Mouse (Mus musculus) gastrocnemius, postnatal 4 days (tissue): Measurements from ENCODE around the gene Capns1. TPM values are rescaled to one million over a fixed set of nuclear protein-coding genes. Genes with fewer than 3 reads are reported as not detected.
A peak's percentile ranks its signal among the peaks of the same experiment; 100 is the strongest.
"Not testable (repeated sequence)": the region's sequence is repeated elsewhere in the genome, so short reads cannot be mapped to it uniquely, and the experiment has no call there.

ENCODE experiments used
- DNase-seq, 2 experiments: peaks; one replicate each; pipeline ENCODE4 v3.0.0; 2021 to 2022; ENCODE audit warnings: low spot score in 2 of 2, mixed read lengths in 2 of 2
- total RNA-seq, 2 experiments: library from RNA; stranded (reverse); gene quantifications; 2 replicates each; pipeline ENCODE4 v1.2.3; 2021

The Capns1 gene
- total RNA-seq, 2 experiments from 2014 or later = 272 to 284 TPM

DNA sequence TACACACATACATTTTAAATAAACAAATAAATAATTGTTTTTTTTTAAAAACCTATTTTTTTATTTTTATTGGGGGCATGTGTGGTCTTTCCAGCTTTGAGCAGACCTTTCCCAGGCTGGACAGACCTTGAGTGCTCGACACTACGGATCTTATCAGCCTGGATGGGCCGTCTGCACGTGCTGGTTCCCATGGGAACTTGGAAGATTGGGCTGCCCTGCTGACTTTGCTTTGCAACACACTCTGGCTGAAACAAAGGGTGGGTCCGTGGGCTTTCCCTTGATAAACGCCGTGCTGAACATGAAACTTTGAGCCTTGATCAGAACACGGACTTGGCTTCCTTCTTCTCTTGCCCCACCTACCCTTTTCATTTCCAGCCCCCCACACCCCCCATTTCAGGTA lies 5.8 kb upstream of the Capns1 start:
- no peak for DNase-seq

DNA sequence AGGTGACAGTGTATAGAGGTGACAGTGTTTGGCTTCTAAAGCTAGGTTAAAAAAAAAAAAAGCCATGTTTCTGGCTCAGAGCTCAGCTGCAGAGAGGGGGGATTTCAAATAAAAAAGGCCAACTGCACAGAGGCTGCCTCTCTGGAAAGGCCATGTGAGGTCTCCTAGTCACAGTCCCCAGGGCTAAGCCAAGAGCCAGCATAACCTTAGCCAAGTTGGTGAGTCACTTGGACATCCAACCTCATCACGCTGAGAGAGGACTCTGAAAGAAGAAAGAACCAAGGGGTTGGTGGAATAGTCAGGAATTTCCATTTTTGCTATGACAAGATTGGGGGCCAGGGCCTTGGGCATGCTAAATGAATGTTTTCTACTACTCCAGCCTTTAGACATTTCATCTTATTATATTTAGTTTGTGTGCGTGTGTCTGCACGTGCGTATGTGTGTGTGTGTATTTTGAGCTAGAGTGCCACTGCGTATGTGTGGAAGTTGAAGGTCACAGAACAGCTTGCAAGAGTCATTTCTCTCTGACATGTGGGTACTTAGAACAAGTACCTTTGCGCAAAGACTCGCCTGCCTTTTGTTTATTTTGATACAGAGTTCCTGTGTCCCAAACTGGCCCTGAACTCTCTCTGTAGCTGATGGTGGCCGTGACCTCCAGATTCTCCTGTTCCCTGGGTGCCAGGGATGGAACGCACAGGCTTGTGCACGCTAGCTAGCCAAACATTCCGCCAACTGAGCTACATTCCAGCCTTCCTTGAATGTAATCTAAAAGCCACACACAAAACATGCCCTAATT lies 4.5 kb upstream of the Capns1 start:
- DNase-seq = peak in 1 of 2 experiments; percentile 33

DNA sequence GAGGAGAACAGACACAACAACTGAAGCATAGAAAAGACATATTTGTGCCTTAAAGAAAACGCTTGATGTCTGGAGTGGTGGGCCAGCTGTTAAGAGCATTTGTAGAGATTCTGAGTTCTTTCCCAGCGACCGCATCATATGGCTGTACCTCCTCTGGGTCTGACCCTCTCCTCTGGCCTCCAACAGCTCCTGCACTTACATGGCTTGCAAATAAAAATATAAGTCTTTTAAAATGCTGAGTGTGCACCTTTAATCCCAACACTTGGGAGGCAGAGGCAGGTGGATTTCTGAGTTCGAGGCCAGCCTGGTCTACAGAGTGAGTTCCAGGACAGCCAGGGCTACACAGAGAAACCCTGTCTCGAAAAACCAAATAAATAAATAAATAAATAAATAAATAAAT lies 2.0 kb upstream of the Capns1 start:
- not testable (repeated sequence) for DNase-seq

DNA sequence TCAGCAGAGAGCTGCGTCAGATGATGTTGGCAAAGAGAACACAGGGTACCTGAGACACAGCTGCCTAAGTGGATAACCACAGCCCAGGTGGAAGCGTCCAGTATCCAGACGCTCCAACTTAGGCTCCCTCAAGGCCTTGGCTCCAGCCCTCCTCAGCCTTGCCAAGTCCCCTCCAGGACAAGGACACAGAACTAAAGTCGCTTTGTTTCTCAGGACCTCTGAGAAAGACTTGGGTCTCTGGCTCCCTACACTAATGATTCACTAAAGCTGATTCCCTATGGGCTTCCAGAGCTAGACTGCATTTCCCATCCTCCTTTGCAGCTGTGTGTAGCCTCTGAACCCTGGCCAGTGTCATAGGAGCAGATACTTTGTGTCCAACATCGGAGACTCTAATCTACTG lies 1.6 kb upstream of the Capns1 start:
- peak in 1 of 2 experiments; percentile 7 for DNase-seq

DNA sequence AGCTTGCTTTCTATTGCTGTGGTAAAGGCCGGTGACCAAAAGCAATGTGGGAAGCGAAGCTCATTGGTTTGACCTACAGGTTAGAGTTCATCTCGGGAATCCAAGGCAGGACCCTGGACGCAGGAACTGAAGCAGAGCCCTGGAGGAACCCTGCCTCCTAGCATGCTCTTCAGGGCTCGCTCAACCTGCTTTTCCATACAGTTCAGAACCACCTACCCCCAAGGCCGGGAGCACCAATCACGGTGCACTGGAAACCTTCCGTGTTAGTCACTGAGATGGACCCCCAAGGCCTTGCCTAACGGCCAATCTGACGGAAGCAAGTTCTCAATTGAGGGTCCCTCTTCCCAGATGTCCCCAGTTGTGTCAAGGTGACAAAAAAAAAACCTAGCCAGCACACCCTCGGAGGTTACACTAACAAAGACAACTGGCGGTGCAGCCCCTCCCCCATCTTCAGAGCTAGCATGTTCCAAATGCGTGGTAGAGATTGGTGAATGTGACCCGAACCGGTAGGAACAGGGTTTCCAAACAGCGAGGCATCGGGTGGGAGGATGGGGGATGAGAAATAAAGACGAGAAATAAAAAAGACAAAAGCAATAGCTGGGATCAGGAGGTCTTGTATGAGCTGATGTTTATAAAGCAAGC lies 1.0 kb upstream of the Capns1 start:
- DNase-seq = peak in 1 of 2 experiments; percentile 6

DNA sequence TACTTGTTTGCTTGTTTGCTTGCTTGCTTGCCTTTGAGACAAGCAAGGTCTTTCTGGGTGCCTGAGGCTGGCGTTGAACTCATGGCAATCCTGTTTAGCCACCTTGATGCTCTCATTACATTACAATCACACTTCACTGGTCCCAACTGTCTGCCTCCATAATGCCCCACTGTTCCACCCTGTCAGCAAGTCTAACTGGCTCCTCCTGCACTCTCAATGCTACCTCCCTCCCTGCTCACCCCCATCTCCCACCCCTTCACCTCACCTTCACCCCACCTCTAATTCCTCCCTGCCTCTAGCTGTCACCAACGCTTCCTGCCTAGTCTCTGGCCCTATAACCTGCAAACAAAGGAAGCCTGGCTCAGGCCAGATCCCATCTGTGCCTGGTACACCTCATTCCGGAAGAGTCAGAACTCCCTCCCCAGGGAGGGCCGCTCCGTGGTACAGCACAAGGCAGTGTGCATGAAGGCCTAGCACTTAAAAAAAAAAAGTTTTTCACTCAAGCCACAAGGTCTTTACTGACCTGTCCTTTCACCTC lies 950 bp downstream of the Capns1 start:
- no peak for DNase-seq

DNA sequence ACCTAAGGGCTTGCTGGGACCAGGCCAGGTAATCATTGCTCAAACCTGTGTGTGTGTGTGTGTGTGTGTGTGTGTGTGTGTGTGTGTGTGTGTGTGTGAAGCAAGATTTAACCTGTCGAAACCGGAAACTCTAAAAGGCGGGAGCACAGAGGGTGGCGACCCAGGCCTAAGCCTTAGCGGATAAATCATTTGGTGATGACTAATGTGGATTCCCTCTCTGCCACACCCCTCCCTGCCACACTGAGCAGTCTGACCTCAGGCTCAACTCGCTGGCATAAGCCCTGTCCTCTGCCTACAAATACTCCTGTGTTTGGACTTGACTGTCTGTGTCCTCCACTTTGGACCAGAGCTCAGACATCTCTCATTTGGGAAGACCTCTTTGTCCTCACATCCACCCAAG lies 2.4 kb downstream of the Capns1 start:
- no peak for DNase-seq

DNA sequence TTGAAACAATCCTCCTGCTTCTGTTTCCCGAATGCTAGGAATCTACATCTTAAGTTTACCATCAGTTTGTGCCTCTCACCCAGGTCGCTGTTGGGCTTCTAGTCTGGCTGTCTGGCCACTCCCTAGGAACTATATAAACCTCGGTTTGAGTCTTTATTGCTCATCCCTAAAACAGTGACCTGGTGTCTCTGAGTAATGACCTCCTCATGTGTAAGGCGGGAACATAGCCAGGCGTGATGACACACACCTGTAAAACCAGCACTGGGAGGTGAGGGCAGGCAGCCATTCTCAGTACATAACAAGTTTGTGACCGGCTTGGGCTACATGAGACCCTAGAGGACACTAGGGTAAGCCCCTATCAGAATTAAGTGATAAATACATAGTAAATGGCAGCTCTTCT lies 3.1 kb downstream of the Capns1 start:
- DNase-seq = no peak

DNA sequence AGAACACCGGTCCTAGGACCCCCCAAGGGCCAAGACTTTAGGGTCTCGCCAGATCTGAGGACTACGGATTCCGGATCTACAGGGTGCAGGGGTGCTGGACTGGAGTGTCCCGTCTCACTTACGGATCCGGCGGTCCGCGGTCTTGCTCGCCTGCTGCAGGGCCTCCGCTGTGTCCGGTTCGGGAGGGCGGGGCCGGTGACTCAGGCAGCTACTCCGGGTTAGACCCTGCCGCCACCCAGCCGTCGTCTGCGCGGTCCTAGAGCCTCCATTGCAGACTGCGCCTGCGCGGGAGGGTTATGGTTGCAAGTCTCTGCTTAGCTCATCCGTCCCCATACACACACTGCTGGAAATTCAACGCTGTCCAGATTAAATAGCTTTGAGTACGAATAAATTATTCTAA lies 3.7 kb downstream of the Capns1 start:
- peak; percentile 94 to 98 for DNase-seq

DNA sequence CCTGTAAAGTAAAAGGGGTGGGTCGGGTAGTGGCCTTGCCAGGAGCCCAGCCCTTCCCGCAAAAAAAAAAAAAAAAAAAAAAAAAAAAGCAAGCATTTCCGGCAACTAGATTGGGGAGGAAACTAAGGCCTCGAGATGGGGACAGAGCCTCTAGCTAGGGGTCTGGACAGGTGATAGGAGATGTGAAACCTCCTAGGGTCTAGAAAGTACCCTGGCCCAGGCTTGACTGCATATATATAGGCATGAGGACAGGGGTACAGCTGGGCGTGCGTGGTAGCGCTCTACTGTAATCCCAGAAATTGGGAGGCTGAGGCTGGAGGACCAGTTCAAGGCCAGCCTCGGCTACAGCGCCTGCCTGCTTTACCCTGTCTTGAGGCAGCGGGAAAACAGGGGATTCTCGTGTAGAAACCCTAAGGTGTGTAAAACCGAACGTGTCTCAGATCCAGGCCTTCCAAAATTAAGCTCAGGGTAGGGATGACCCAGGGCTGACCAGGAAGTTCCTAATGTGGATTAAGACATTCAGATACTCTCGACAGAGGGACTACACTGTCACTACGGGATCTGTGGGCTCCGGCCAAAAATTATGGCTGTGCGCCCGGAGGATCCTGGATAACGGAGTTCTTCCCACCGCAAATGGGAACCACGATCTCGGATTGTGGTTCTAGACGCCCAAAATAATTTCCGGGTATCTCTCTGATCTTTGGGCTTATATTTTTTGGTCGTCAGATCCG lies 4.3 kb downstream of the Capns1 start:
- peak in 1 of 2 experiments; percentile 63 for DNase-seq

DNA sequence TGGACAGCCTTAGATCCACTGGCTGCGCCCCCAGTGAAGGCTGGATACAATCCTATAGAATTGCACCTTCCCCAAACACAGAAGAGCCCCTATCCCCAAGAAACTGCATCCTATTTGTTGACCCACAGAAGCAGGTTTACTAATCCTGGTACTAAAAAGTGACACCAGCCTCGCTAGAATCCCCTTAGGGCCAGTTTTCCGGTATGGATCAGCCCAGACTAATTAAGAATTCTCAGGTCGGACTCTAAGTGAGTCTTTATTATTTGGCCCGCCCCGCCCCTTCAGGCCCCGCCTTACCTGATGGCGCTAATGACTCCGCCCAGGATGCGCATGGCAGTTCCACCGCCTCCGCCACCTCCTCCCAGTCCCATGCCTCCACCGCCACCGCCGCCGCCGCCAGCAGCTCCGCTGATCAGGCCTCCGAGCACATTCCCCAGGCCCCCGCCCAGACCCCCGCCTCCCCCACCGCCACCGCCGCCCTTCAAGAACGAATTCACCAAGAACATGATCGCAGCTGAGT lies 5.0 kb downstream of the Capns1 start:
- peak in 1 of 2 experiments; percentile 73 for DNase-seq

DNA sequence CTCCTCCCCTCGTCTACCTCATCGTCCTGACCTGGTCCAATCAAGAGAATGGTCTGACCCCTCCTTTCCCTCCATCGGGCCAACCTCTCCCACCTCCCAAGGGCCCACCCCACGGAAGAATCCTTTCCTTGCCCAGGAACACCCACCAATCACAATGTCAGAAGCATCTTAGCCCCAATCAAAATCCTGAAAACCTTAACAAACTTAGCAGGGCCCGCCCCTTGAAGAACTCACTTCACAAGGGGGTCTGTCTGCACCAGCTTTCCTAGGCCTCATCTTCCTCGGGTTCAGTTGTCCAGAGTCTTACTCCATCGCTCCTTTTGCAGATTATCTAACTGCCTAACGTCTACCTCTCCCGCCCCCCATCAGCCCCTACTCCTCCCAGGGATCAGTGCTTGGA lies 5.6 kb downstream of the Capns1 start:
- no peak for DNase-seq

DNA sequence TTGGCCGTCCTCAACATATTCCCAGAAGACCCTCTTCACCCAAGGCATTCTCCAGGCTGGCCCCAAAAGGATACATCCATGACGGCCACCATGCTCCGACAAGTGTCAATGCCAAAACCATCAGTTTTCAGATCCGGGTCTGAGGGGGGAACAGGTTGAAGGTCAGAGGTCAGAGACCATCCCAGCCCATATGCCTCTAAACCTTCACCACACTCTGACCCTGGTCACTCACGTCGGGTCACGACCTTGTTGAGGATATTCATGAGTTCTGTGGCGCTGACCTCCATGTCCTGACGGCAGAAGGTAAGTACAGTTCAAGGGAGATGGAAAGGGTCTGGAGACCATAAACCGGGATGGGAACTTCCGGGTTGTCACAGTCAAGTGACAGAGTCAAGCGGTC lies 6.5 kb downstream of the Capns1 start:
- no peak for DNase-seq

DNA sequence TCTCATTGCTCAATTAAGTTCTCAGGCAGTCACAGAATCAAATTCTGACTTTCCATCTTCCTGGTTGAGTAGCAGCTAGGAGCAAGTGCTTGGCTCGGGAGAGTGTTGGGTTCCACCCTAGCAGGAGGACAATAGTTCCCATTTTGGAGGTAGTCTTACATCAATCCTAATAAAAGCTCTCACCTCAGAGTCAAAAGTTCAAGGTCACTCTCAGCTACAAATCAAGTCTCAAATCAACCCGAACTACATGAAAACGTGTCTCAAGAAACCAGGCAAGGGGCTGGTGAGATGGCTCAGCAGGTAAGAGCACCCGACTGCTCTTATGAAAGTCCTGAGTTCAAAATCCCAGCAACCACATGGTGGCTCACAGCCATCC lies 9.5 kb downstream of the Capns1 start:
- DNase-seq = no peak

DNA sequence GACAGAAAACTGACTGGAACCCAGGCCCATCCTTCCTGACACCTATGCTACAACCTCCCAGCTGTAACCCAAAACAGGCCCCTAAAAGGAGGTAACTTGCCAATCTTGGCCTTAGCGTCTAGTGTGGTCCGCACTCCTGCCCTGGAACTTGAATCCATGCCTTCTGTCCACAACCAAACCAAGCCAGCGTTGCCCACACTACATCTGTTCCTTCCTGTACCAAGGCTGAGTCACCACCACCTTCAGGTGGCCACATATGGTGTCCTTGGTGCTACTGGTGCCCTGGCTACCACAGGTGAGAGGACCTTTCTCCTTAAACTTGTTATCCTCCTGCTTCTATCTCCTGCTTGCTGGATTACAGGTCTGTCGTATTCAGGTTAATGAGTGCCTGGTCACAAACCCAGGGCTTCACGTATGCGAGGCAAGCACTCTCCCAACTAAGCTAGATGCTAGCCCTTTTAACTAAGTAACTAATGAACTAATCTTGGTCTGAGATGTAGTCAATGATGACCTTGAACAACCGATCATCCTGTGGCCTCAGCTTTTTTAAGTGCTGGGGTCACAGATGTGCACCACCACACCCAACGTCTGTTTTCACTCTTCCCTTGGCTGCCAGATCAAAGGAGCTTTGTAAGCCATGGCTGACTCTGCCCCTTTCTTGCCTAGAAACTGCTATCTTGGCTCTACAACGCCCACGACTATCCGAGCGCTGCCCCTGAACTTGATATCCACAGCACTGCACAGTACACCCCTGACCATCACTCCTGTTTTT lies 10.1 kb downstream of the Capns1 start:
- DNase-seq = no peak

DNA sequence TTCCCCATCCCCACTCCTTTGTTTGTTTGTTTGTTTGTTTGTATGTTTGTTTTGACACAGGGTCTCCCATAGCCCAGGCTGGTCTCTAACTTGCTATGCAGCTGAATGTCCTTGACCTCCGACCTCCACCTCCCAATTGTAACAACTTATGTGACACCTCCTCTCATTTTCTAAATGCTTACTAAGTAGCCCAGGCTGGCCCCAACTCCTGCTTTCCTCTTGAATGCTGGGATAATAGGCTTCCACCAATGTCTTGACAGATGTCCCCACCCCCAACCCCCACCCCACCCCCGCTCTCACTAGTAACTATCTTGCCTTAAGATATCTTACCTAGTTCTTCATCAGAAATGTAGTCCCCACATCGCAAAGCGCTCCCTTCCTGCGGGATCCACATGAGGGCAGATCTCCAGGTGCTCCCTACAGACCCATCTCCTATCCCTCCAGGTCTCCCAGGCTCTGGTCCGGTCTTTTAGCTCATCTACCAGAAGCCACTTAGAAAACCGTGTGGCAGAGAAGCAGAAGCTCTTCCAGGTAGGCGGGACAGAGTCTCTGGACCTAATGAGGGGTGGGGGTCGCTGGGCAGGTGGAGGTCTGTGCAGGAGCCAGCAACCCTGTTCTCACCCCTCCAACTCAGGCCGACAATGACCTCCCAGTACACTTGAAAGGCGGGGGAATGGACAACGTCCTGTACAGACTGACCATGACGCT lies 13.8 kb downstream of the Capns1 start:
- no peak for DNase-seq

DNA sequence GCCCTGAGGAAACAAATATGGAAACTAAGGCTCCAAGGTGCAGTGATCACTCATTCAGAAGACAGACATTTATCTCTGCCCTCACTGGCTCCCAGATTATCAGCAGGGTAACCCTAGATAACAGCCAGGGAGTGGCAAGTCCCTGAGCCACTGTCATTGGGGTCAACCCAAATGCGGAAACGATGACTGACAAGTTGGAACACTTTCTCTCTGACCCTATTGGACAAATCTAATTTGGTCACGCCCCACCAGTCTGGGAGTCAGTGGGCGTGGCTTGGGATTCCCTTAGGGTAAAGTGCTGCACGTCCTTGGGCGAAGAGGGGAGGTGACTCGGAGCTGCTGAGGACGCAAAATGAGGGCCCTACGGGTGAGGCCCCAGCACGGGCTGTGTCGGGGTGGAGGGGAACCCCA lies 14.7 kb downstream of the Capns1 start, which contains the start of gene Cox7a1:
TSS of gene Cox7a1 (plus strand) at position 266 of the 411 bp plus-strand sequence.
- peak in 1 of 2 experiments; percentile 83 for DNase-seq

DNA sequence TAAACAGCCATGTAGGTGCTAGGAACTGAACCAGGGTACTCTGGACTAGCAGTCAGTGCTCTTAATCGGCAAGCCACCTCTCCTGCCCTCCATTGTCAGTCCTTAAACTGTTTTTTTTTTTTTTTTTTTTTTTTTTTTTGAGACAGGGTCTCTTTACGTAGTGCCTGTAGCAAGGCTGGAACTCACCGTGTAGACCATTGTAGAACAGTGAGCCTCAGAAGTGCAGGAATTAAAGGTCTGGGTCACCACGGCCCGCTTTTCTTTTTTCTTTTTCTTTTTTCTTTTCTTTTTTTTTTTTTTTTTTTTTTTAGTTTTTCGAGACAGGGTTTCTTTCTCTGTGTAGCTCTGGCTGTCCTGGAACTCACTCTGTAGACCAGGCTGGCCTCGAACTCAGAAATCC lies 15.4 kb downstream of the Capns1 start:
- DNase-seq = not testable (repeated sequence)

DNA sequence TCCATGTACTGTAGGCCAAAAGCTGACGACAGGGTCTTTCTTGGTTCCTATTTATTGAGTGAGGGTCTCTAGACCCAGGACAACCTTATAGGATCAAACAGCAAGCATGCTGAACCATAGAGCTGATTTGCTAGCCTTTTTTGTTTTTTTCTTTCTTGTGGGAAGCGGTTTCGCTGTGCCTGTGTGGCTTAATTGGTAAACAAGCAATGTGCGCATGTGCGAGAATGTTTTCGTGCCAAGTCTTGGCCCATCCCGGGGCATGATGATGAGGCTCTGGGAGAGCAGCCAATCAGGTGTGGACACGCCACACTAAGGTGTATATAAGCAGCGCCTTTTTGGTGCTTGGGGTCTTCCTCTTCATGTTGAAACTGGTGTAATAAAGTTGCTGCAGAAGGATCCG lies 16.7 kb downstream of the Capns1 start:
- not testable (repeated sequence) for DNase-seq

DNA sequence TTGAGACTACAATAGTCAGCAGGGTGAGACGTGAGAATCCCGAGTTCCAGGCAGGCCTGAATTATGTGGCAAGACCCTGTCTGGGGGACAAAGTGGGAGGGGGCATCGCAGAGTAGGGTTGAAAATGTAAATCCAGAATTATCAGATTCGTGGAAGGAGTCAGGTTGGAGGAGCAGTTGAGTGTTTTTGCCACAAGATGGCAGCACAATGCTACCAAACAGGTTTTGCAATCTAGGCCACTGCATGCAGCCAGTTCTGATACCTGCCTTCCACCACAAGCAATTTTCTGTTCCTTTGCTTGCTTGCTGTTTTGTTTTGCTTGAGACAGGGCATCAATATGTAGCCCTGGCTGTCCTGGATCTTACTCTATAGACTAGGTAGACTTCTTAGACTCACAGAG lies 17.3 kb downstream of the Capns1 start:
- DNase-seq = peak in 1 of 2 experiments; percentile 72
